Mouse (Mus musculus) embryonic facial prominence, embryonic 10.5 days (tissue): ENCODE data around the gene Rhob. TPM values are rescaled to one million over a fixed set of nuclear protein-coding genes. Genes with fewer than 3 reads are reported as not detected.

Experiments used
- DNase-seq: peaks from one replicate; pipeline ENCODE4 v3.0.0-alpha.2; 2017; ENCODE audit warnings: low spot score
- H3K27ac ChIP-seq: fragments of 300-500 bp; sonication (generic); replicated peaks from 2 replicates; pipeline ENCODE4 v1.5.1; 2016; ENCODE audit warnings: mild to moderate bottlenecking
- H3K27me3 ChIP-seq: fragments of 300-500 bp; sonication (generic); replicated peaks from 2 replicates; pipeline ENCODE4 v1.6.1; 2016; ENCODE audit warnings: low read depth, mild to moderate bottlenecking; ENCODE audit not compliant: poor library complexity, severe bottlenecking
- H3K36me3 ChIP-seq: fragments of 300-500 bp; sonication (generic); replicated peaks from 2 replicates; pipeline ENCODE4 v1.6.1; 2016; ENCODE audit warnings: mild to moderate bottlenecking, moderate library complexity
- H3K4me1 ChIP-seq: fragments of 300-500 bp; sonication (generic); 2 replicates; pipeline ENCODE4 v1.6.1; 2016
- H3K4me3 ChIP-seq: fragments of 300-500 bp; sonication (generic); 2 replicates; pipeline ENCODE4 v1.5.1; 2016; ENCODE audit warnings: mild to moderate bottlenecking, moderate library complexity
- H3K9me3 ChIP-seq: fragments of 300-500 bp; sonication (generic); 2 replicates; pipeline ENCODE4 v1.6.1; 2016; ENCODE audit warnings: mild to moderate bottlenecking
- WGBS: fragments of 180-500 bp; shearing (Covaris S2); methylation state at CpG from one replicate; pipeline ENCODE4 v1.1.7; 2016; 5-methylcytosine and 5-hydroxymethylcytosine counted together
- polyA plus RNA-seq: library from polyadenylated mRNA; unstranded; fragments of >200 nt; fragmentation: Nextera tagmentation; extraction: Ambion mirVana; gene quantifications from 2 replicates; pipeline ENCODE4 v1.2.1, GENCODE M21; 2016

Rhob gene
- polyA plus RNA-seq, 1 experiment from 2014 or later, result 24.8 TPM

DNA sequence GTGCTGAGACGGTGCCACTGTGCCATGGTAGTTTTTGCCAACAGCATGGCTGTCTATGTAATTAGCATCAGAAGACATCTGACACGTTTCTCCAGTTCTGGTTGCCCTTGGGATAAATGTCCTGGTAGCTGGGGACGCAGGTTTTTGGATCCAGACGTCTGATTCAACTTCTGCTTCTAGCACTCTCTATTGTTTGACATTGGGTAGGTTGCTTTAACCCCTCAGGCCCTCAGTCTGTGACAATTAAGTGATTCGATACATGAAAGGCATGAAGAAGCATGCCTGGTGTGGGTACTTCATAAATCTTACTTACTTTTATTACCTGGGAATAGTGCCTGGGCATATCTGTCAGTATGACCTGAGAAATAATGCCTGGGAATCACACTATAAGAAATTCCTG lies 24.3 kb upstream of the Rhob start:
- no peak for DNase-seq
- H3K27me3 ChIP-seq, result no peaks in the 10 kb centered on the region
- no peak overlapping the region for H3K27ac ChIP-seq
- H3K4me1 ChIP-seq, result peaks cover 24% of the 10 kb centered on the region
- H3K9me3 ChIP-seq, result no peaks in the 10 kb centered on the region
- WGBS, result 60% methylated on average over 5 of the region's 5 CpGs
- no peak overlapping the region for H3K4me3 ChIP-seq
- no peaks in the 10 kb centered on the region for H3K36me3 ChIP-seq

DNA sequence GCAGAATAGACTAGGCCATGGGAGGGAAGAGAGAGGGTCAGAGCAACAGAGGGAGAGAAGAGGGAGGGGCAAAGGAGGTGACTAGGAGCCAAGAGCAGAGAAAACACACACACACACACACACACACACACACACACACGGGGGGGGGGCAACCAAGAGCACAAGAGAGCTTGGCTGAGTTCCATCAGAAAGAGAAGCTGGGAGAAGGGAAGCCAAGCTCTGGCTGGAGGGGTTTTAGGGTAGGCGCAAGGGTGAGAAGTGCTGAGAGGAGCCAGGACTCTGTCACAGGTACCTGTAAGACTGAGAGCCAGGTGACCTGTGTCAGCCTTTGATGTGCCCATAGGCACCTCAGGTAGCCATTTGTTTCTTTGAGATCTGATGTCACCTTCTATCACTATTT lies 22.9 kb upstream of the Rhob start:
- H3K27ac ChIP-seq, result no peak overlapping the region
- WGBS, result 77% methylated on average over 2 of the region's 2 CpGs

DNA sequence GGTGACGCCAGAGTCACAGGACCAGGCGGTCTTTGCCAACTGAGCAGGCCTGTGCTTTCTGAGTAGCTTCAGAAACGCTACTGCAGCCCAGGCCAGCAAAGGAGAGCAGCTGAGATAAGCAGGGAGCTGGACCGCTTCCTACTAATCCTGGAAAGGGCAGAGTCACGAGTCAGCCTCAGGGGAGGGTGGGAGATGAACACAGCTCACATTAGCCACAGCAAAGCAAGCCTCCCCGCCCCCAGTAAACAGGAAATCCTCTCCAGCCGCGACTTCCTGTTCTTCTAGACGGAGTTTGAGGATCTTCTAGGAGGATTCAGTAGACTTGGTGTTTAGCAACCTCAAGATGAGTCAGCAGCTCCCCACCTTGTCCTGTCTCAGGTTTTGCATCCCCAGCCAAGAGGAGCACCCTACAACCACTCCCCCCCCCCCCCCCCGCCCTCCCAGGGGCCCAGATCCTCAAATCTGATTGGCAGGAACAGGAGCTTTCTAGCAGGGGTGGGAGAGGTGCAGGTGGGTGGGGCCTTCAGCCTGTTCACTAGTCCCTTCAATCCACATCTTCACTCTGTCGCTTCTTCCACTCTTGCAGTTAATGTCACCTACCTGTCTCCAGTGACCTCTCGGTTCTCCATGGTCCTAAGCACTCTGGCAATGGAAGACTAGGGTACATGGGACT lies 21.7 kb upstream of the Rhob start:
- 46% methylated on average over 11 of the region's 12 CpGs for WGBS
- H3K9me3 ChIP-seq, result no peaks in the 10 kb centered on the region
- H3K36me3 ChIP-seq, result no peaks in the 10 kb centered on the region
- no peaks in the 10 kb centered on the region for H3K27me3 ChIP-seq
- no peak overlapping the region for H3K4me3 ChIP-seq
- peak; percentile 43 for DNase-seq
- H3K27ac ChIP-seq, result peak overlapping the region; percentile 63
- peaks cover 24% of the 10 kb centered on the region for H3K4me1 ChIP-seq

More for the DNA sequence above, 22.9 kb upstream of the Rhob start:
- H3K4me1 ChIP-seq, result peaks cover 24% of the 10 kb centered on the region
- no peak for DNase-seq
- H3K27me3 ChIP-seq, result no peaks in the 10 kb centered on the region
- H3K36me3 ChIP-seq, result no peaks in the 10 kb centered on the region
- H3K4me3 ChIP-seq, result no peak overlapping the region
- no peaks in the 10 kb centered on the region for H3K9me3 ChIP-seq

DNA sequence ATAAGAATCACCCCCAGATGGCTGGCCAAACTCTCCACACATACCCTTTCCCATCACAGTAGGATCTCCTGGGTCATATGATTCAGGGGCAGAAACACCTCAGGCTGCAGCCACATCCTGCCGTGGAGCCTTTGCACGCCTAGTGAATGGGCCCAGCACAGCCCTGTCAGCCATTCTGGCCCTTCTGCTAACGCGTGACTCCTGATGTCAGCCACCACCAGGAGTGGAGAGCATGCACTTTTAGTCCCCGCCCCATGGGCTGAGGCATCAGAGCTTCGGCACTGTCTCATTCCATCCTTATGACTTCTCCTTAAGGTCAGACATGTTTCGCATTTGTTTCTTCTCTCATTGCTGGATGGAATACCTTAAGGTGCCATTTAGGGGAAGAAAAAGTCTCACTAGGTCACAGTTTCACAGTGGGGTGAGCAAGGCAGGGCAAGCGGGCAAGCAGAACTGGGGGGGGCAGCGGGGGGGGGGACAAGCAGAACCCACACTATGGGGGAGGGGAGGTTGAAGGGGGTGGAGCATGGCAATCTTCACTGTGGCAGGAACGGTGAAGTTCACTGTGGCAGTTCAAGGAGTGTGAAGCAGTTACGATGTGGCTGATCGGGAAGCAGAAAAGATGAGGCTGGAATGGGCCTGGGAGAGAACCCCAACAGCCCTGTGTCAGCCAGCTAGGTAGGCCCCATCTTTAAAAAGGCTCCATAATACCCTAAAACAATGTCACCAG lies 19.8 kb upstream of the Rhob start:
- no peaks in the 10 kb centered on the region for H3K27me3 ChIP-seq
- no peak for DNase-seq
- 62% methylated on average over 12 of the region's 12 CpGs for WGBS

DNA sequence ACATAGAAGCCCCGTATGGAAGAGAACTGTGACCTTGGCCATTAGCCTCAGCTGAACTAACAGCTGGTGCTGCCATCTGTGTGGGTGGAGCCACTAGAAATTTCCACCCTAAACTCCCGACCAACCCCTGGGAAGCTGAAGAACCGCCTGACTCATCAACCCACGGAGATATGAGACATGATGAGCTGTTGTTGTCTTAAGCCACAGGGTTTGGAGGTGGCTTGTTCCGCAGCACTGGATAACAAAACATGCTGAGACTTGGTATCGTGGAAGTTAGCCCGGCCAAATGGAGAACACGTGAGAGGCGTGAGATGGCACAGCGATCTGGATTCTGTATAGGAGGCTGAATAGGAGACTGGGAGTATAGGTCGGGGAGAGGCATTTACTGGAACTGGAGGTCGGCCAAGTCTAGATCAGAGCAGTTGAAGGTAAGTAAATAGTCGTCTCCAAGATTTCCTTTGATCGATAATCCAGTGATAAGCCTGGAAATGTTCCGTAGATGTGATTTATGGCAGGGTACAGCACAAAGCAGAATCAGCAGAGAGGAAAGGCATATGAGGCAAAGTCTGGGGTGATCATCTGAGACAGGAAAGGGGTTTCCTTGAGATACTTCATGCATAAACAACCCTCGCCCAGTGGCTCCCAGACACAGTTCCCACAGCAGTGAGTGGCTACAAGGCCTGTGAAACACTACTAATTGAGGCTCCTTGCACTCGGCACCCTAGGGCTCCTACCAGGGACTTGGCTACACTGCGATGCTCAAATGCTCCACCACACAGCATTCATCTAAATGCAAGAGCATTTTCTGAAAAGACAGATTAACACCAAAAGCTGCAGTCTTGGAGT lies 11.5 kb upstream of the Rhob start:
- no peak for DNase-seq
- Histone ChIP-seq H3K4me3 (no peak overlapping the region), H3K27me3 (no peaks in the 10 kb centered on the region), H3K27ac (no peak overlapping the region), H3K4me1 (0 out of 2 replicates have a peak, but pooled peaks cover 9% of the 10 kb centered on the region), H3K36me3 (no peaks in the 10 kb centered on the region), H3K9me3 (no peaks in the 10 kb centered on the region)
- 82% methylated on average over 18 of the region's 18 CpGs for WGBS

More for the DNA sequence above, 19.8 kb upstream of the Rhob start:
- H3K36me3 ChIP-seq, result no peaks in the 10 kb centered on the region
- H3K9me3 ChIP-seq, result no peaks in the 10 kb centered on the region
- H3K27ac ChIP-seq, result no peak overlapping the region
- no peak overlapping the region for H3K4me3 ChIP-seq
- H3K4me1 ChIP-seq, result peaks cover 24% of the 10 kb centered on the region

DNA sequence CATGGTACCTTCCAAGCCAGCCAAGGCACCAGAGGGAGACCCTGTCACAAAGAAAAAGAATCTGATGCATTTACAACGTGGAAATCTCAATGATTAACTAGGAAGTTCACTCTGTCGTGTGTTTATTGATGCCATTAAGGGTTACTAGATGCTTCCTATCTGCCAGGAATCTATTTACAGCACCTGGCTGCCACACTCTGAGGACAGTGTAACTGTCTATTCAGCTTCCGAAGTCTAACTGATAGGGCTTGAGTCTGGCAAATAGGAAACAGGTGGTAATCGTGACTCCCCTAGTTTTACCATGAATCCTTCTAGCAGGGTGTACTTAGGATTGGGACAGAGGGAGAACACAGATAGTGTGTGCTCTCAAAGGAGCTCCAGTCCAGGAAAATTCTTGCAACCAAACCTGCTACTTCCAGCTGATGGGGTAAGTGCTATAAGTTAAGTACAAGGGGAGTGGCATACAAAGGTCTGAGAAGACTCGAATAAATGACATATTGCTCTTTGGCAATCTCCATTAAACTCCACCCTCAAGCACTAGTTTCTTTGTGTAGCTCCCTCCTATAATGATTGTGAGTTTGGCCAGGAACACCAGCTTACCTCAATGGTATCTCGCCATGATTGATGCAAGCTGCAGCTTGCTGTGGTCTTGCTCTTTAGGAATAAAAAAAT lies 10.6 kb upstream of the Rhob start:
- Histone ChIP-seq H3K9me3 (no peaks in the 10 kb centered on the region), H3K4me1 (0 out of 2 replicates have a peak, but pooled peaks cover 9% of the 10 kb centered on the region), H3K4me3 (no peak overlapping the region), H3K27me3 (no peaks in the 10 kb centered on the region), H3K27ac (no peak overlapping the region), H3K36me3 (no peaks in the 10 kb centered on the region)
- DNase-seq, result no peak
- WGBS, result 74% methylated on average over 6 of the region's 6 CpGs

DNA sequence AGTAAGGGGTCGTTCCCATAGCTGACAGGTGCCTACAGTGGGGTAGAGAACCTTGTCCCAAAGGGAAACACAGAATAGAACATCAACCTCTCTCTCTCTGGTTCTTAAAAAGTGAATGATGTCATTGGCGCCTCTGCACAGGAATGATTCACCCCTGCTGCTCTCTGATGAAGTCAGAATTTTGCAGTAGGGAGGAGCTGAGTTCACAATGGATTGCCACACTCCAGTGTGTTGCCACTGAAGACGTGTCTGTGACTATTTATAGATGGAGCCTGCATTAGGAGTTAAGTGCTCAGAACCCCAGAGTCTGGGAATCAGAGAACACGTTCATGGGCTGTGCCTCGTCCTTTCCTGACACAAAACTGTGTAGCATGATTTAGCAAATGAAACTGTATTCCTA lies 9.9 kb upstream of the Rhob start:
- 0 out of 2 replicates have a peak, but pooled peaks cover 9% of the 10 kb centered on the region for H3K4me1 ChIP-seq
- H3K9me3 ChIP-seq, result no peaks in the 10 kb centered on the region
- H3K27me3 ChIP-seq, result no peaks in the 10 kb centered on the region
- H3K27ac ChIP-seq, result no peak overlapping the region
- no peak overlapping the region for H3K4me3 ChIP-seq
- no peaks in the 10 kb centered on the region for H3K36me3 ChIP-seq
- DNase-seq, result no peak
- WGBS, result 78% methylated on average over 5 of the region's 5 CpGs

DNA sequence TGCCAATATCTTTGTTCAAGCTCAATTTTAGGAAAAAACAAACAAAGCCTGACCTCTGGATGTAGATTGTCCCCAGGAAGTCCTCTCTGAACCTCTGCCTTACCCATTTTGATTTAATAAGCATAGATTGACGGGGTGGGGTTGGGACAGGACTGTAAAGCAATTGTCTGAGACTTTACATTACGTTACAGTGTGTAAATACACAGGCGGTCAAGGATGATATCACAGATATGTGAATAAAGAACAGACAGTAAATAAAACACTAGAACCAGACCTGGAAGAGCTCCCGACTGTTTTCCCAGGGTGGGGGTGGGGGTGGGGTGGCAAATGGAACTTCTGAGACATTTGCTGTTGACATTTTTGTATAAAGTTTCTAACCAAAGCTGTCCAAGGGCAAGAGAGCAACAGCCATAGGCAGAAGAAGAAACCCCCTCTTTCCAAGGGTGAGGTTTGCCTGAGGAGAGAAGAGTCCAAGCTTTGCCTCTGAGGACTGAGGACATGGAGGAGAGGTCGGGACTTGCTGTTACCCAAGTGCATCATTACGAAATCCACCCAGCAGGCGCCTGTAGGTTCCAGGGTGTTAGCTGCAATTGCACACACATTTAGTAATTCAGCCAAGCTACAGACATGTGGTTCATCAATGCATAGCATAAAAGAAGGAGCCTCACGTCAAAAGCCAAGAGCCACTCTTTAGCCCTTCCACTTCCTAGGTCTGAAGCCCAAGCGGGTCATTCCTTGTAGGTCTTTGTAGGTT lies 7.3 kb upstream of the Rhob start:
- H3K4me3 ChIP-seq, result no peak overlapping the region
- no peak for DNase-seq
- H3K9me3 ChIP-seq, result no peaks in the 10 kb centered on the region
- H3K36me3 ChIP-seq, result no peaks in the 10 kb centered on the region
- no peaks in the 10 kb centered on the region for H3K27me3 ChIP-seq
- no peak overlapping the region for H3K27ac ChIP-seq
- 80% methylated on average over 9 of the region's 9 CpGs for WGBS
- 0 out of 2 replicates have a peak, but pooled peaks cover 9% of the 10 kb centered on the region for H3K4me1 ChIP-seq

DNA sequence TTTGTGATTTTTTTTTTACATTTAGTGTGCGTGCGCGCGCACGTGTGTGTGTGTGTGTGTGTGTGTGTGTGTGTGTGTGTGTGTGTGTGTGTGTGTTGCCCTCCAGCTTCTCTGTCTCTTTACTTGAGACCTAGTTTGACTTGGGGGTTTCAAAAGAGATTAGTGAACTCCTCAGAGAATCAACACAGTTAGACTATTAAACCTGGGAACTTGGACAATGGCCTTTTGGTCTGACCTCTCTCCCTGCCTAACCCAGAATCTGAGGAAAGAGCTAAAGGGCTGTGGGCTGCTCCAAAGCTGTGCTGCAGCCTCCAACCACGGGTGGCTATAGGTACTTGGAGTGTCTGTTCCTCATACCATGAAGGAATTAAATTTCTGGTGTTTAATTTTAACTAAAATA lies 4.3 kb upstream of the Rhob start:
- no peak for DNase-seq
- peaks cover 13% of the 10 kb centered on the region for H3K4me1 ChIP-seq
- H3K27me3 ChIP-seq, result no peaks in the 10 kb centered on the region
- H3K9me3 ChIP-seq, result no peaks in the 10 kb centered on the region
- 84% methylated on average over 6 of the region's 6 CpGs for WGBS
- no peaks in the 10 kb centered on the region for H3K36me3 ChIP-seq
- H3K4me3 ChIP-seq, result no peak overlapping the region
- no peak overlapping the region for H3K27ac ChIP-seq

DNA sequence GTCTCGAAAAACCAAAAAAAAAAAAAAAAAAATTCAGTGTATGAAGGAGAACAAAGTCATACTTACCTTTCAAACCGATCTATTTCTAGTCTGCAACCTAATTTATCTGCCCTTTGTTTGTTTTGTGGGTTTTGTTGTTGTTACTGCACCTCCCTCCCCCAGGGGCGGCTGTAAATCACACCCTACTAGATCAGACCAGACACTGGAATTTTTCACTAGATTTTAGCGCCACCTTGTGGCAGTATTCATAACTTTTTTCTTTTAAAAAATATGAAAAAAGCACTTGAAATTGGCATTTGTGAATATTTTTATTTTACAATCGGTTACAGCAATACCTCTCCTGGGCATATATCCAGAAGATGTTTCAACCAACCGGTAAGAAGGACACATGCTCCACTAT lies 2.7 kb upstream of the Rhob start:
- H3K27ac ChIP-seq, result no peak overlapping the region
- H3K27me3 ChIP-seq, result no peaks in the 10 kb centered on the region
- 13% methylated on average over 6 of the region's 6 CpGs for WGBS

DNA sequence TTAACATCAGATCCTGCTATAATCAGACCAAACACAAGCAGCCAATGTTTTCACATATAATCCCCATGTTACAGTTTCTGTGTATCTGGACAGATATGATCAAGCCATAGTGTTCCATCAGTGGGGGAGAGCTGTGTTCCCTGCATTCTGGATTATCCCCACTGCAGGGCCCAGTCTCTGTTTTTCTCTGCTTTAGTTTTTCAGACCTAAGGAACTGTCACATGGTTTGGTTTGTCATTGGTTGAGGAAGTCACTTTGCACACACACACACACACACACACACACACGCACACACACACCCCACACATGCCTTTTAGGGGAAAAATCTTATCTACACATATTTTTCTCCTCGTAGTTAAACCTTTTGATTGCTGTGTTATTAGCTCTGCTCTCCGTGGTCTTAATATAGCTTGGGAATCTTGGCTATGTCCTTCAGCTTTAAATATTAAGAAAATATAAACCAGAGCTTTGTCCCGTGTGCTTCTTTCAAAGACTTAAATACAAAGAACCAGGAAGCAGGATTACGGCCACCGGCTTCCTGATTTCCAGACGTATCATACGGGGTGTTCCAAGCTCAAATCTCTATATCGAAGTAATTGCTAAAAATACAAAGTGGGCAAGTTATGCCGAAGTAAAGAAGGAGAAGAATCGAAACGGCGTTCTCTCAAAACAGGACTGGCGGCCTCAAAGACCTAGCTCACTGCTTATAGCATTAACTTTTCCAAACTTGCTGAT lies 1.9 kb upstream of the Rhob start:
- Histone ChIP-seq H3K9me3 (no peaks in the 10 kb centered on the region), H3K27me3 (no peaks in the 10 kb centered on the region), H3K27ac (0 out of 2 replicates have a peak overlapping the region, but pooled peaks have one; percentile 98), H3K4me3 (no peak overlapping the region), H3K4me1 (peaks cover 36% of the 10 kb centered on the region), H3K36me3 (no peaks in the 10 kb centered on the region)
- 89% methylated on average over 14 of the region's 14 CpGs for WGBS
- no peak for DNase-seq

More for the DNA sequence above, 2.7 kb upstream of the Rhob start:
- H3K9me3 ChIP-seq, result no peaks in the 10 kb centered on the region
- no peak overlapping the region for H3K4me3 ChIP-seq
- peaks cover 28% of the 10 kb centered on the region for H3K4me1 ChIP-seq
- H3K36me3 ChIP-seq, result no peaks in the 10 kb centered on the region
- peak; percentile 46 for DNase-seq
